Mouse (Mus musculus) lung, adult 2 months (tissue): ENCODE results near the gene Erp27. TPM values are rescaled to one million over a fixed set of nuclear protein-coding genes. Genes with fewer than 3 reads are reported as not detected.

ENCODE experiments used
- DNase-seq: peaks from one replicate; pipeline ENCODE4 v3.0.0; 2022
- H3K4me1 ChIP-seq: fragments of 200-500 bp; 2 replicates; pipeline ENCODE4 v1.6.1; 2011; ENCODE audit warnings: low read length; ENCODE audit not compliant: control insufficient read depth, insufficient read depth
- H3K4me3 ChIP-seq: fragments of 200-500 bp; replicated peaks from 2 replicates; pipeline ENCODE3; 2011; ENCODE audit warnings: low read depth, mild to moderate bottlenecking, control low read depth, low read length; ENCODE audit errors: extremely low read depth
- CTCF ChIP-seq: fragments of 200-500 bp; IDR thresholded peaks from 2 replicates; pipeline ENCODE4 v1.5.1; 2011; ENCODE audit warnings: mild to moderate bottlenecking, low read length, control low read depth; ENCODE audit not compliant: insufficient read depth
- POLR2A ChIP-seq: fragments of 200-500 bp; IDR thresholded peaks from 2 replicates; pipeline ENCODE4 v1.6.1; 2011; ENCODE audit warnings: low read depth, mild to moderate bottlenecking, control low read depth, low read length, borderline replicate concordance; ENCODE audit errors: extremely low read depth
- WGBS: fragments of 180-500 bp; shearing (Covaris S2); methylation state at CpG from one replicate; pipeline ENCODE4 v1.1.7; 2018; 5-methylcytosine and 5-hydroxymethylcytosine counted together
- polyA plus RNA-seq: library from polyadenylated mRNA; depleted of rRNA; stranded (reverse); fragments of >200 nt; gene quantifications from 2 replicates; pipeline ENCODE4 v1.2.3, GENCODE M21; 2012

The Erp27 gene
- polyA plus RNA-seq, 1 experiment: 0.26 TPM

DNA sequence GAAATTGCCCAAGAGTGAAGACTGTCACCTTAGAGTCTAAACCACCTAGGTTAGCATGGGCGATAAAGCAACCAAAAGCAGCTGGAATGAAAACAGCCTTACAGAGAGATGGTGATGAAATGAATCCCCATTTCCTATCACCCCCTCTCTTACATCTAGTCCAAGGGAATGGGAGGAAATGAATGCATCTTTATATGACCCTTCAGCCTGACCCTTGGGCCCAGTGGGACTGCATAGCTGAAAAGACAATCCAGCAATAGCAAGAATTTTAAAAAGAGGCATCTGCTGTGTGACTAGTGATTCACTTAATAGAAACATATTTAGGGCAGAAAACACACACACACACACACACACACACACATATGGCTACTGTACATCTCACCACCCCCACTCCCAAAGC, 5.6 kb upstream of the Erp27 start:
- Histone ChIP-seq H3K4me1 (peaks cover 6% of the 10 kb centered on the region), H3K4me3 (no peak overlapping the region)
- no peak for TF ChIP-seq CTCF
- no peak for TF ChIP-seq POLR2A
- WGBS: 83% methylated on average over 1 of the region's 1 CpGs
- no peak for DNase-seq

DNA sequence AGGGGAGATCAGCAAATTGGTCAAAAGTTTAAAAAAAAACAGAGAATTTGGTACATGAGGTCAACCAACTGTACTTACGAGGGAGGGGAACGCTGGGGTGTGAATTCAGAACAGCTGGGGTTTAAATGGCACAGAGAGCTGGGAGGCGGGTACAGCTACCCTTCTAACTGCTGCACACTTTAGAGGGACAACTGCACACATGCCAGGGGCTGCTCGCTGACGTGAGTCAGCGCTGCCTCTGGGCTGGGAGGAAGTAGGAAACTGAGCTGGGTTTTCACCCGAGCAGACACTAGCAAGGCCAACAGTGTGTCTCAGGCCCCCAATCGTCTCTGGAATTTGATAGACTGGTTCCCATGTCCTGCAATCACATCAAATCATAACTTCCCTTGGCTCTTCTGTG, 3.1 kb upstream of the Erp27 start:
- TF ChIP-seq CTCF: no peak
- no peak for TF ChIP-seq POLR2A
- WGBS: 50% methylated on average over 8 of the region's 8 CpGs
- DNase-seq: no peak
- H3K4me1 ChIP-seq: no peaks in the 10 kb centered on the region
- no peak overlapping the region for H3K4me3 ChIP-seq

DNA sequence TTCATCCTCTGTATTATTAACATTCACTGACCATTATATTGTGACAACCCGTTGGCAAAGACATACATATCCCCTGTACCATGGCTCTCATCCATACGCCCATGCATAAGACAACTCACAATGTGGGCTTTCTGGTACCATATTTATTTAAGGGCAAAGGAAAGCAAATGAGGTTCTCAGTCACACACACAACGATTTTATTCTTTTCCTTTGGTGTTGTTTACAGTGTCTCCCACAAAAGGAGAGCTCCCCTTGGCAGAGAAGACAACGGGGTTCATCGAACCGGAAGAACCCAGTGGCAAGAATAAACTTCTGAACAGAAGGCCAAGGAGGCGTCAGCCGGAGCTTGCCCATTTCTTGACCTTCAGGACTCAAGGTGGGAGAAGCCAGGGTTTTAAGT, 1.6 kb upstream of the Erp27 start, which contains the start of gene Pde6h:
Gene Pde6h (plus strand): TSS at position 301 of the 400 bp plus-strand sequence.
- 86% methylated on average over 8 of the region's 8 CpGs for WGBS
- no peaks in the 10 kb centered on the region for H3K4me1 ChIP-seq
- no peak for DNase-seq
- H3K4me3 ChIP-seq: no peak within 1 kb of the TSS
- no peak for TF ChIP-seq POLR2A
- TF ChIP-seq CTCF: no peak

DNA sequence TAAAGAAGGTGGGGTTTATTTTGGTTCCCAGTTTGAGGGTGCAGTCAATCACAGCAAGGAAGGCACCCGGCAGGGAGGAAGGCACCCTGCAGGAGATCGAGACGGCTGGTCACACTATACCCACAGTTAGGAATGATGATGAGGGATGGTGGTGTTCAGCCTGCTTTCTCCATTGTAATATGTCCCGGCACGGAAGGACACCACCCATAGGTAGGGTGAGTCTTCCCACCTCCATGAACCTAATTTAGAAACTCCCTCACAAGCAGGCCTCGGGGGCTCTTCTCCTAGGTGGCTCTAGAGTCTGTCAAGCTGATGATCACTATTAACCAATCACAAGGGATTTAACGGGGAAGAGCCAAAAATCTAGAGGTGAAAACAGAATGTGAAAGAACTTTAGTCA, 891 bp upstream of the Erp27 start:
- no peak for TF ChIP-seq POLR2A
- TF ChIP-seq CTCF: no peak
- H3K4me1 ChIP-seq: no peaks in the 10 kb centered on the region
- no peak for DNase-seq
- WGBS: 92% methylated on average over 7 of the region's 7 CpGs
- H3K4me3 ChIP-seq: no peak overlapping the region

DNA sequence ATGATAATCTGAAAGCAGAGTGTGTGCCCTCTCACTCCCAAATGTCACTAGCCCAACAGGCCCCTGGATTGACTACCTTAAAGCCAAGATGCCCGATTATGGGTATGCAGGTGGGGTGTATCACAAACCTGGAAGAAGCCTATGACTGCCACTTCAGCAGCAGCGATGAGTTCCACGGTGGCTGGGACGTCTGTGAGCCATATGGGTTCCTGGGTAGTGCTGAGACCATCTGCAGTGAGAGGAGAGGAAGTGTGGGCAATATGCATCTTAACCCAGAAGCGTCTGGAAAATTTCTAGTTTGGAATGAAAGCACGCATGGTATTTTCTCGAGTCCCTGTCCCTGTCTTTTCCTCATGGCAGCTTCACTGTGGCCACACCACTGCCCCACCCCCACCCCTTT, 379 bp downstream of the Erp27 start:
- WGBS: 78% methylated on average over 7 of the region's 7 CpGs
- no peak for DNase-seq
- no peaks in the 10 kb centered on the region for H3K4me1 ChIP-seq
- no peak for TF ChIP-seq POLR2A
- no peak for TF ChIP-seq CTCF
- no peak overlapping the region for H3K4me3 ChIP-seq

DNA sequence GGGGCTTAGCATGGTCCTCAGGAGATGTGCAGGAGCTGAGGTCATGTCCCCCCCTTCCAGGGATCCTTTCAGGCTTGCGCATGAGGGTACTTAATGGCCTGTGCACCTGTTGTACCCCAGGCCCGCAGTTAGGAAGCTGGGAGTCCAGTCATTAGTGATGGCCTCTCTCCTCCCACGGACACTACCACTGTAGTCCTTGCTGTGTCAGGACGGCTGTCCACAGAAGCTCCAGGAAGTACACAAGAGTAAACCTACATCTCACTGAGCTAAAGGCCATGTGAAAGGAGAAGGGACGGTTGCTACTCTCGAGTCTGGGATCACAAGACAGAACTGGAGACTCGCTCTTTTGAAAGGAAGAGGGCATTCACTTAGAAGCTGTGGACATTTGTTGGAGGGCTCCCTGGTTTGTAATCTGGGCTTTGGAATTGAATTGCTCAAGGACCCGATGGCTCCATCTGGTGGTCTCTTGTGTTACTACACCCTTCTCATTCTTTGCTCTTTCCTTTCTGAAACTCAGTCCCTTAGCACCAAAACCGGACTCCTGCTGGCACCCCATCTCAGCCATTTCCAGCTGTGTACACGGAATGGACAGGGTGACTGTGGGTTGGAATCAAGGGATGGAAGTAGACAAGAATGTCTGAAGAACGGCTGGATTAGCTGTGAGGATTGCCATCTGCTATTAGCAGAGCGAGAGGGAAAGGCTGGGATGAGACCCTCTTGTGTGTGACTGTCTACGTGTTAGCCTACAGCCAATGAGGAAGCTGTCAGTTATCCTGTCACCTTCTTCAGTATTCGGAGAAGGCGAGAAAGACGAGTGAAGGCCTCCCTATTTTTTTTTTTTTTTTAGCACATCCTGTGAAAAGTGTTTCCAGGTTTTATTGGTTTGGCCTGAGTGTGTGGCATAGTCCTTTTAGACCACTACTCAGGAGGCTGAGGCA, 1.4 kb downstream of the Erp27 start:
- DNase-seq: peak; percentile 65
- 31% methylated on average over 16 of the region's 16 CpGs for WGBS

DNA sequence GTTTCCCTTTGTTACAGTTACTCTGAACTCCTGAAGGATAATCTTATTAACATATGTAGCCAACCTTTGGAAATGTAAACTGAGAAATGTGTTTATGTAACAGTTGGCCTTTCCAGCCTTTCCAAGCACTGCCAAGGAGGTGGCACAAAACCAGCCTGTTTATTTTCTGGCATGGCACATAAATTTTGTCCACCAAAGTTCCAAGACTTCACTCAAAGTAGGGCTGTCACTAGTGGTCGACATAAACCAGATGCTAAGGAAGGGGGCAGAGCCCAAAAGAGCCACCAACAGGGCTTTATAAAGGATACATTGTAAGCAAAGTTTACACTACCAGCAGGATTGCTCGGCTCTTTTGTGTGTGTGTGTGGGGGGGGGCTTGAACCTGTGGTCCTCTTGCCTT, 4.1 kb downstream of the Erp27 start:
- TF ChIP-seq CTCF (no peak), POLR2A (no peak)
- Histone ChIP-seq H3K4me3 (no peak overlapping the region), H3K4me1 (no peaks in the 10 kb centered on the region; the same call in 1 of the 2 replicates)
- DNase-seq: no peak
- WGBS: 22% methylated on average over 2 of the region's 2 CpGs

More for the DNA sequence above, 1.4 kb downstream of the Erp27 start:
- no peaks in the 10 kb centered on the region for H3K4me1 ChIP-seq
- no peak overlapping the region for H3K4me3 ChIP-seq
- no peak for TF ChIP-seq POLR2A
- 0 out of 2 replicates have a peak, but pooled peaks have one; percentile 17 for TF ChIP-seq CTCF

DNA sequence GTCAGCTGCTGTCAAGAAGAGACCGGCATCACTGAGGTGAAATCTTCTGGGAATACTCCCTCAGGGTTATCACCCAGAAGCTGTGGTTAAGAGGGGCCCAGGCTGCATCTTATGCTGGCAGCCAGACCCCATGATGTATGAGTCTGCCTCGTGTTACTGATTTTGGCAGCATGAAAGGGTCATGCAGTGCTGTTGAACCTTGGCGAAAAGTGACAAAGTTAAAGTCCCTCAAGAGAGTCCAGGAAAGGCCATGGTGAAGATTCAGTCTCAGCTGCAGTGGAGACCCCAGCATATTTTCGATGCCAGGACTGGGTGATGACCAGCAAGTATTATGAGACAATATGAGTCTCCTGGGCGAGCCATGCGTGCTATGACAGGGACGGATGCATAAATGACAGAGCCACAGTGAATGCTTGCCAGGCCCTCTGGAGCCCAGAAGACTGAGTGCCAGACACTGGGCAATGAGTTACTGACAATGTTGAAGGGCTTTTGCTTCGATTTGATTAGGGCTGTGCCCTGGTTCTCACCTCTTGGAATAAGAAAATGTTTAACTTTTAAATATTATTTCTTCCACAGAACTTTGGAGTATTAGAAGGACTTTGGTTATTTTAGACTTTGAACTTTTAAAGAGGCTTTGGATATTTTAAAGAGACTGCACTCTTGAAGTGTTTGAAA, 6.1 kb downstream of the Erp27 start:
- no peak overlapping the region for H3K4me3 ChIP-seq
- H3K4me1 ChIP-seq: no peaks in the 10 kb centered on the region; the same call in 1 of the 2 replicates
- TF ChIP-seq POLR2A: no peak
- TF ChIP-seq CTCF: no peak
- DNase-seq: no peak
- WGBS: 69% methylated on average over 8 of the region's 8 CpGs

DNA sequence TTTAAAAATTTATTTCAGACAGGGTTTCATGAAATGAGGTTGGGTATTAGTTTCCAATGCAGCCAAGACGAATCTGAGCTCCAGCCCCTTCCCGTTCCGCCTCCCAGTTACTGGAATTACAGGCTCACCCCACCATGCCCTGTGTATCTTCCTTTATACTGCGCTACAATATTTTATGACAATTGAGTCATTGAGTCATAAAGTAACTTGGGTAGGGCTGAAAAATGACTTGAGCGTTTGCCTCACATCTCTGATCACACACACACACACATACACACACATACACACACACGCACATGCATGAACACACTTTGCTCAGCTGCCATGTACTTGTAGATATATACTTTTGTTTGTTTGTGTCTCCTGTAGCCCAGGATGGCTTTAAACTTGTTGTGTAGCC, 7.7 kb downstream of the Erp27 start:
- WGBS: 86% methylated on average over 6 of the region's 6 CpGs
- no peak for DNase-seq
- Histone ChIP-seq H3K4me1 (no peaks in the 10 kb centered on the region; the same call in 1 of the 2 replicates), H3K4me3 (no peak overlapping the region)
- no peak for TF ChIP-seq CTCF
- TF ChIP-seq POLR2A: no peak

DNA sequence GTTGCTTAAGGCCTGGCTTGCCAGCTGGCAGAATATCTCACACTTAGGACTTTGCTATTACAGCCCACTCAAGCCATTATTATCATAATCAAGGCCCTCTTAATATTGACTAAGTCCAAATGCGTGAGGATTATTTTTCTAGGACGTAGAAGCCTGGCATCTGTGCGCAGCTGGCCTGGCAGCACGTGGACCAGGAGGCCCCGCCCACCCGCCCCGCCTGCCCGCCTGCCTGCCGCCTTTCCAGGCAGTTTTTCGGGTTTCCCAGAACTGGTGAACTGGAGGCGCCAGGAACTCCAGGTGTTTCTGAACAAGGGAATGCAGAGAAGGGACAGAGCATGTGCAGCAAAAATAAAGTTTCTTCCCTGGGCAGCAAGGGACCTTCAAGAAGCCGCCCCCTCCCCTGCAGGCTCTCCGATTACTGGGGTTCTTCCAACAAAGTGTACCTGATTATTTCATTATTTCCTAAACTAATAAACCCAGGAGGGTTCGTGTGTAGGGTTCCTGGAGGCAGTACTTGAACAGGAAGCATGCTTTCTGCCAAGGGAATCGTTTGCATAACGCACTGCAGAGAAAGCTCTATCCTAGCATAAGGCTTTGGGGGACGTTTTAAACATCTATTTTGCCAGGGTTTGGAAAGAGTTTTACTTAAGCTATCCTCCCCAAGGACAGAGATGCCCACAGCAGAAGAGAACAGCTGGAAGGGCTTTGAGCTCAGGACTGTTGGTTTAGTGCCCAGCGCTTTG, 8.4 kb downstream of the Erp27 start:
- 13% methylated on average over 18 of the region's 18 CpGs for WGBS
- DNase-seq: no peak
- Histone ChIP-seq H3K4me1 (no peaks in the 10 kb centered on the region; the same call in 1 of the 2 replicates), H3K4me3 (no peak overlapping the region)
- TF ChIP-seq POLR2A (no peak), CTCF (no peak)
